Mouse (Mus musculus): Measurements from ENCODE around the gene Nbea.

DNA sequence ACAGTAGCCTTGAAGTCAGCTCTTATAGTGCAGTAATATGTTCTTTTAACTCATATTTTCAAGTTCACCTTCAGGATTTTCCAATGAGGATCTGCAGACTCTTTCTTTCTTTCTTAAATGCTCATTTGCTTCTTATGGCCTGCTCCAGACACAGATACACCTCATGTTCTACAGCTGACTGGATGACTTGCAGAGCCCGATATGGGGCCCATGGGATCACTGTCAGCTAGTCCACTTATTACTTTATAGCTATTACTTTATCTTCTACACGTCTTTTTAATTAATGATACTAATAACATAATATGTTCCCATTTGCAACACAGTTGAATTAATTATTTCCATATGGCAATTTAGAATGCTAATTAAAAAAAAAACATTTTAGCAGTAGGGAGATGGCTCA lies 256.2 kb downstream of the Nbea start:
- TF ChIP-seq E2F4 (IDR thresholded peaks at IDR 0.05; ENCODE audit: insufficient read depth) = no peak
- no peak for TF ChIP-seq MYOG (IDR thresholded peaks at IDR 0.05; ENCODE audit: control insufficient read depth in 1 of 3, insufficient read depth in 1 of 3, insufficient read length in 2 of 3, low read depth in 2 of 3)
- TF ChIP-seq POLR2A (IDR thresholded peaks at IDR 0.05; ENCODE audit: insufficient read length, low read depth) = no peak
- no peak for TF ChIP-seq POLR2AphosphoS2 (IDR thresholded peaks at IDR 0.05; ENCODE audit: insufficient read length, low read depth)
- no peak for TF ChIP-seq MAX (IDR thresholded peaks at IDR 0.05; ENCODE audit: low read depth)
- TF ChIP-seq USF1 (IDR thresholded peaks at IDR 0.05; ENCODE audit: low read depth) = no peak
- TF ChIP-seq TCF12 (IDR thresholded peaks at IDR 0.05; ENCODE audit: insufficient read depth, poor library complexity, severe bottlenecking) = no peak
- TF ChIP-seq CEBPB (IDR thresholded peaks at IDR 0.05; ENCODE audit: insufficient read depth, poor library complexity, severe bottlenecking) = no peak
- TF ChIP-seq SRF (IDR thresholded peaks at IDR 0.05; ENCODE audit: control insufficient read depth, insufficient read length, low read depth) = no peak
- no peak for TF ChIP-seq TCF3 (IDR thresholded peaks at IDR 0.05; ENCODE audit: insufficient read length, low read depth)
- no peak for TF ChIP-seq REST (IDR thresholded peaks at IDR 0.05; ENCODE audit: insufficient read depth, insufficient read length)
- TF ChIP-seq MYOD1 (IDR thresholded peaks at IDR 0.05; ENCODE audit: control insufficient read depth in 1 of 3, insufficient read length in 2 of 3, low read depth in 2 of 3) = no peak

All from myocyte (in vitro differentiated cells).